Mouse (Mus musculus) 3T3-L1 (cell line): ENCODE measurements around the gene Capg.

ENCODE experiments used
- DNase-seq: peaks from one replicate; pipeline ENCODE4 v3.0.0-alpha.2; 2015; ENCODE audit warnings: low read depth, low spot score

The Capg gene

GRCm38 (mm10) chr6:72568736-72569135 lies 24.5 kb downstream of the Capg start:
- no peak for DNase-seq

- no peak for DNase-seq
Observed at GRCm38 (mm10) chr6:72570644-72571397, 26.6 kb downstream of the Capg start.

GRCm38 (mm10) chr6:72571826-72572225 lies 27.6 kb downstream of the Capg start:
- no peak for DNase-seq

GRCm38 (mm10) chr6:72576041-72576440 lies 31.9 kb downstream of the Capg start:
- no peak for DNase-seq

GRCm38 (mm10) chr6:72581625-72582382 lies 37.6 kb downstream of the Capg start:
- no peak for DNase-seq

GRCm38 (mm10) chr6:72583211-72583839 lies 39.1 kb downstream of the Capg start:
- DNase-seq = no peak

- DNase-seq = no peak
Observed at GRCm38 (mm10) chr6:72584154-72584553, 40.0 kb downstream of the Capg start.

- DNase-seq = no peak
Observed at GRCm38 (mm10) chr6:72586701-72587100, 42.5 kb downstream of the Capg start.

GRCm38 (mm10) chr6:72588307-72588706 lies 44.1 kb downstream of the Capg start:
- DNase-seq = no peak

- no peak for DNase-seq
Observed at GRCm38 (mm10) chr6:72590111-72590510, 45.9 kb downstream of the Capg start.

GRCm38 (mm10) chr6:72593011-72593803 lies 49.0 kb downstream of the Capg start:
- no peak for DNase-seq

GRCm38 (mm10) chr6:72593914-72594313 lies 49.7 kb downstream of the Capg start:
- no peak for DNase-seq

- no peak for DNase-seq
Observed at GRCm38 (mm10) chr6:72597083-72597874, 53.1 kb downstream of the Capg start.

- peak; percentile 99 for DNase-seq
Observed at GRCm38 (mm10) chr6:72597956-72598753, 54.0 kb downstream of the Capg start, which contains the start of the genes Elmod3 and Retsat. Elmod3 (minus strand) TSS chr6:72598413. Retsat (plus strand) TSS chr6:72598475.

GRCm38 (mm10) chr6:72598791-72599557 lies 54.8 kb downstream of the Capg start:
- DNase-seq = peak; percentile 63

GRCm38 (mm10) chr6:72600216-72600615 lies 56.0 kb downstream of the Capg start:
- no peak for DNase-seq

GRCm38 (mm10) chr6:72600771-72601170 lies 56.6 kb downstream of the Capg start:
- DNase-seq = no peak

GRCm38 (mm10) chr6:72601732-72602131 lies 57.5 kb downstream of the Capg start:
- DNase-seq = peak; percentile 93

GRCm38 (mm10) chr6:72604066-72604465 lies 59.9 kb downstream of the Capg start:
- peak; percentile 75 for DNase-seq
